Mouse (Mus musculus) MEL (cell line): ENCODE measurements around the gene Ccdc186.

Source experiments
- BHLHE40 ChIP-seq: IDR thresholded peaks from 2 replicates; pipeline ENCODE4 v1.6.1; 2012; ENCODE audit warnings: low read depth, mild to moderate bottlenecking, inconsistent platforms, low read length, improper control_type of control experiment, borderline replicate concordance
- CTCF ChIP-seq, 3 experiments: IDR thresholded peaks in 2 of 3; conservative IDR thresholded peaks in 1 of 3; 2 replicates each; pipeline ENCODE4 v1.5.1; 2011 to 2012; ENCODE audit warnings: low read length in 3 of 3, low read depth in 2 of 3, mild to moderate bottlenecking in 2 of 3, improper control_type of control experiment in 1 of 3, inconsistent platforms in 1 of 3, mixed read lengths in 1 of 3, moderate library complexity in 1 of 3; ENCODE audit not compliant: control insufficient read depth in 1 of 3, insufficient read depth in 1 of 3, poor library complexity in 1 of 3, severe bottlenecking in 1 of 3
- E2F4 ChIP-seq: IDR thresholded peaks from 2 replicates; pipeline ENCODE4 v1.6.1; 2011; ENCODE audit warnings: low read depth, low read length, improper control_type of control experiment, borderline replicate concordance
- EP300 ChIP-seq, 2 experiments: IDR thresholded peaks; 2 replicates each; pipeline ENCODE4 v1.6.1; 2011; ENCODE audit warnings: improper control_type of control experiment in 2 of 2, low read length in 2 of 2, low read depth in 1 of 2, mild to moderate bottlenecking in 1 of 2
- MYB ChIP-seq: IDR thresholded peaks from 2 replicates; pipeline ENCODE4 v1.6.1; 2011; ENCODE audit warnings: mild to moderate bottlenecking, low read depth, low read length, improper control_type of control experiment
- NELFE ChIP-seq: IDR thresholded peaks from 2 replicates; pipeline ENCODE4 v1.6.1; 2011; ENCODE audit warnings: low read depth, low read length, improper control_type of control experiment
- POLR2A ChIP-seq, 2 experiments: IDR thresholded peaks; 2 replicates each; pipeline ENCODE4 v1.6.1; 2011 to 2012; ENCODE audit warnings: low read length in 2 of 2, mild to moderate bottlenecking in 2 of 2, control low read depth in 1 of 2, improper control_type of control experiment in 1 of 2, low read depth in 1 of 2, moderate library complexity in 1 of 2; ENCODE audit not compliant: control insufficient read depth in 1 of 2, insufficient read depth in 1 of 2, poor library complexity in 1 of 2
- POLR2AphosphoS2 ChIP-seq: IDR thresholded peaks from 2 replicates; pipeline ENCODE4 v1.6.1; 2011; ENCODE audit warnings: low read length, improper control_type of control experiment
- POLR2AphosphoS5 ChIP-seq: IDR thresholded peaks from 2 replicates; pipeline ENCODE4 v1.6.1; 2012; ENCODE audit warnings: low read depth, borderline replicate concordance, mild to moderate bottlenecking, inconsistent platforms, low read length, moderate library complexity, mixed read lengths
- USF2 ChIP-seq, 2 experiments: IDR thresholded peaks; 2 replicates each; pipeline ENCODE4 v1.6.1; 2011 to 2012; ENCODE audit warnings: improper control_type of control experiment in 2 of 2, low read length in 2 of 2, borderline replicate concordance in 1 of 2, inconsistent platforms in 1 of 2, low read depth in 1 of 2, mild to moderate bottlenecking in 1 of 2; ENCODE audit not compliant: insufficient read depth in 1 of 2
- ZKSCAN1 ChIP-seq: IDR thresholded peaks from 2 replicates; pipeline ENCODE4 v1.6.1; 2012; ENCODE audit warnings: low read depth, mild to moderate bottlenecking, inconsistent platforms, low read length, improper control_type of control experiment, moderate library complexity

DNA sequence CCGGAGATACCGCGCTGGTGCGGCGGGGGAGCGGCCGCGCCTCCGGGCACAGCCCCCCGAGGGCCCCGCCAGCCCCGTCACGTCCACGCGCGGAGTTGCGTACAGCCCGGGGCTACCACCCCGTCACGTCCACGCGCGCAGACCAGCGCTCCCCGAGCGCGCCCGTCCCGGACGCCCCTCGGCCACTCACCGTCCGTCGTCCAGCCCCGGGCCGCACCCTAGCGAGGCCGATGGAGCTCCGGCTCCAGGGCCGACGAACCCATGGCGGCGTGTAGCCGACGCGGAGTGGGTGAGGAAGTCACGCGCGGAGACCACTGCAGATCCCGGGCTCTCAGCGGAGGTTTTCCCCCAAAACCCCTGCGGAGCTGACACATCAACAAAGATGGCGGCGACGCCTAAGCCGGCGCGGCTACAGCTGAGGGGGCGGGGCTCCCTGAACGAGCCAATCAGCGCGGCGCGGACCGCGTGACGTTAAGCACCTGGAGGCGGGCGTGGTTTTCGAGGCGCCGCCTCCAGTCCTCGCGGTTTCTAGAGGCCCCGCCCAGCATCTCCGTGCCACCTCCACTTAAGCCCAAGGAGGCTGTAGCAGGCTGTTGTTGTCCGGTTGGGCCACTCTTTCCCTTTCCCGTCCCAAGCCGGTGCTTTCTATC is at the start of gene Ccdc186:
- TF ChIP-seq CTCF (IDR thresholded peaks at IDR 0.05 in 2 of 3, conservative IDR thresholded peaks at IDR 0.05 in 1 of 3; ENCODE audit: control insufficient read depth in 1 of 3, insufficient read depth in 1 of 3, low read depth in 2 of 3, low read length in 3 of 3, poor library complexity in 1 of 3, severe bottlenecking in 1 of 3): 0 out of 6 replicates have a peak, but pooled peaks of 1 of the 3 experiments have one; percentile 4
- peak; percentile 34; the same call in 1 of the 2 replicates for TF ChIP-seq BHLHE40
- peak; percentile 58; the same call in 1 of the 2 replicates for TF ChIP-seq POLR2AphosphoS2
- TF ChIP-seq POLR2A (IDR thresholded peaks at IDR 0.05; ENCODE audit: control insufficient read depth in 1 of 2, insufficient read depth in 1 of 2, low read depth in 1 of 2, low read length in 2 of 2, poor library complexity in 1 of 2): peak; percentile 22 to 79; a peak in 3 of 4 replicates
- no peak for TF ChIP-seq USF2 (IDR thresholded peaks at IDR 0.05; ENCODE audit: borderline replicate concordance in 1 of 2, insufficient read depth in 1 of 2, low read depth in 1 of 2, low read length in 2 of 2)
- TF ChIP-seq E2F4: no peak
- no peak for TF ChIP-seq ZKSCAN1
- TF ChIP-seq NELFE: peak; percentile 80
- peak in 1 of 2 experiments; percentile 11; a peak in 1 of 4 replicates for TF ChIP-seq EP300 (IDR thresholded peaks at IDR 0.05; ENCODE audit: low read depth in 1 of 2, low read length in 2 of 2)
- TF ChIP-seq MYB: no peak
- no peak for TF ChIP-seq POLR2AphosphoS5
